Mouse (Mus musculus) ovary, postnatal 36 days (tissue): ENCODE data around the gene Gucd1.

Experiments used
- DNase-seq: peaks from one replicate; pipeline ENCODE4 v3.0.0; 2022; ENCODE audit warnings: low spot score, mixed read lengths

Gene Gucd1

GRCm38 (mm10) chr10:75465781-75466550 is 51.8 kb downstream of the Gucd1 start:
- DNase-seq: no peak

- no peak for DNase-seq
Measured at GRCm38 (mm10) chr10:75462728-75463127, 55.0 kb downstream of the Gucd1 start.

GRCm38 (mm10) chr10:75458329-75458728 is 59.4 kb downstream of the Gucd1 start:
- DNase-seq: no peak

- no peak for DNase-seq
Measured at GRCm38 (mm10) chr10:75457852-75458251, 59.9 kb downstream of the Gucd1 start.

GRCm38 (mm10) chr10:75456061-75456831 is 61.5 kb downstream of the Gucd1 start:
- peak; percentile 35 for DNase-seq

- DNase-seq: peak; percentile 44
Measured at GRCm38 (mm10) chr10:75451036-75451786, 66.6 kb downstream of the Gucd1 start.

GRCm38 (mm10) chr10:75450331-75450730 is 67.4 kb downstream of the Gucd1 start:
- no peak for DNase-seq

GRCm38 (mm10) chr10:75448806-75449420 is 68.9 kb downstream of the Gucd1 start:
- no peak for DNase-seq

GRCm38 (mm10) chr10:75447489-75447888 is 70.3 kb downstream of the Gucd1 start:
- DNase-seq: no peak

GRCm38 (mm10) chr10:75446501-75447083 is 71.2 kb downstream of the Gucd1 start:
- no peak for DNase-seq

GRCm38 (mm10) chr10:75445030-75445429 is 72.7 kb downstream of the Gucd1 start:
- no peak for DNase-seq

GRCm38 (mm10) chr10:75444111-75444826 is 73.5 kb downstream of the Gucd1 start:
- no peak for DNase-seq

- no peak for DNase-seq
Measured at GRCm38 (mm10) chr10:75443017-75443416, 74.8 kb downstream of the Gucd1 start.

- DNase-seq: no peak
Measured at GRCm38 (mm10) chr10:75441800-75442199, 76.0 kb downstream of the Gucd1 start.

GRCm38 (mm10) chr10:75440756-75441155 is 77.0 kb downstream of the Gucd1 start:
- DNase-seq: no peak

- no peak for DNase-seq
Measured at GRCm38 (mm10) chr10:75439211-75439811, 78.5 kb downstream of the Gucd1 start.

- peak; percentile 37 for DNase-seq
Measured at GRCm38 (mm10) chr10:75438132-75438810, 79.5 kb downstream of the Gucd1 start.

GRCm38 (mm10) chr10:75437284-75437683 is 80.5 kb downstream of the Gucd1 start:
- DNase-seq: no peak

GRCm38 (mm10) chr10:75436604-75437217 is 81.1 kb downstream of the Gucd1 start:
- DNase-seq: peak; percentile 45

- no peak for DNase-seq
Measured at GRCm38 (mm10) chr10:75430633-75431032, 87.1 kb downstream of the Gucd1 start.
